Mouse (Mus musculus): Measurements from ENCODE around the gene Tbc1d4. TPM values are rescaled to one million over a fixed set of nuclear protein-coding genes. Genes with fewer than 3 reads are reported as not detected.

Gene Tbc1d4
- polyA plus RNA-seq, 1 experiment from 2014 or later: 8.7 TPM

- no peaks in the 10 kb centered on the region for H3K9me3 ChIP-seq (replicated peaks; ENCODE audit: control insufficient read depth, low read length)
- ATAC-seq (ENCODE audit: insufficient read depth, low FRiP score): no peak
- H3K27ac ChIP-seq (ENCODE audit: low read length): no peak overlapping the region
- H3K4me2 ChIP-seq (ENCODE audit: low read depth, low read length): no peak overlapping the region
- no peak overlapping the region for H3K4me3 ChIP-seq (replicated peaks; ENCODE audit: low read length)
- no peaks in the 10 kb centered on the region for H3K27me3 ChIP-seq (ENCODE audit: control insufficient read depth, insufficient read depth, low read length)
- no peak overlapping the region for H3K9ac ChIP-seq (ENCODE audit: low read length)
- H3K36me3 ChIP-seq (ENCODE audit: control insufficient read depth, insufficient read depth, low read length): no peaks in the 10 kb centered on the region
- WGBS: 86% methylated on average over 11 of the region's 11 CpGs
- H3K4me1 ChIP-seq (ENCODE audit: control insufficient read depth, insufficient read depth, low read length): 0 out of 2 replicates have a peak, but pooled peaks cover 1% of the 10 kb centered on the region
These were observed 81.5 kb downstream of the Tbc1d4 start for GRCm38 (mm10) chr14:101527420-101527996.

DNA sequence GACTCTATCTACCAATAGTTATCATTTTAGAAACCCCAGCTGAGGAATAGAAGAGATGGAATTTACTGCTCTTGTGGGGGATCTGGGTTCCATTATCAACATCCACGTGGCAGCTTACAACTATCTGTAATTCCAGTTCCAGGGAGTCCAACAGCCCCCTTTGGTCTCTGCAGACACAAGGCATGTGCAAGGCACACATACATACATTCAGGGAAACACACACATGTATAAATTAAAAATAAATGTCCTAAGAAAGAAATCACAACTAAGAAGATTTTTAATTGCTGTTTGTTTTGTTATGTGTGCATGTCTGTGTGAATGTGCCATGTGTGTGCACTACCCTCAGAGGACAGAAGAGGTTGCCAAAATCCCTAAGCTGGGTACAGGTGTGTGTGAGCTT, 82.5 kb downstream of the Tbc1d4 start:
- WGBS: 70% methylated on average over 1 of the region's 1 CpGs
- ATAC-seq (ENCODE audit: insufficient read depth, low FRiP score): no peak
- H3K9ac ChIP-seq (ENCODE audit: low read length): no peak overlapping the region
- no peaks in the 10 kb centered on the region for H3K9me3 ChIP-seq (replicated peaks; ENCODE audit: control insufficient read depth, low read length)
- no peaks in the 10 kb centered on the region for H3K4me1 ChIP-seq (ENCODE audit: control insufficient read depth, insufficient read depth, low read length)
- no peaks in the 10 kb centered on the region for H3K36me3 ChIP-seq (ENCODE audit: control insufficient read depth, insufficient read depth, low read length)
- no peak overlapping the region for H3K27ac ChIP-seq (ENCODE audit: low read length)
- H3K27me3 ChIP-seq (ENCODE audit: control insufficient read depth, insufficient read depth, low read length): no peaks in the 10 kb centered on the region
- no peak overlapping the region for H3K4me3 ChIP-seq (replicated peaks; ENCODE audit: low read length)
- no peak overlapping the region for H3K4me2 ChIP-seq (ENCODE audit: low read depth, low read length)

DNA sequence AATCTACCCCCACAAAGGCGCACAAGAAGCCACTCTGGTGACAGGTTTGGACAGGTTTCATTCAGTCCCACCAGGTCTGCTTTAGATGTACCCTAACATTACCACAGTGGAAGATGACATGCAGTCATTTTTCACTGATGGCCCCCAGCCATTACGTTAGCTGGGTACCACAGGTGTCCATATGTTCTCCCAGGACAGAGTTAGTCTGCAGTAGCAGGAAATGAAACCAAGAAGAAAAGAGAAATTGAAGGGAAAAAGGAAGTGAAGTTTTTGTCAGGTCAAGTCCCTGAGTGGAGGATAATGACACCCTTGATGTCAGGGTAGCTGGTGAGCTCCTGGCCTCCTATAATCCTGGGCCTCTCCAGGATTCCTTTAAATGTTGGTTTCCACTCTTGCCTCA, 89.0 kb downstream of the Tbc1d4 start:
- Histone ChIP-seq H3K27me3 (ENCODE audit: control insufficient read depth, insufficient read depth, low read length) (no peaks in the 10 kb centered on the region), H3K27ac (ENCODE audit: low read length) (no peak overlapping the region), H3K9ac (ENCODE audit: low read length) (no peak overlapping the region), H3K4me1 (ENCODE audit: control insufficient read depth, insufficient read depth, low read length) (no peaks in the 10 kb centered on the region), H3K36me3 (ENCODE audit: control insufficient read depth, insufficient read depth, low read length) (no peaks in the 10 kb centered on the region), H3K4me3 (replicated peaks; ENCODE audit: low read length) (no peak overlapping the region), H3K4me2 (ENCODE audit: low read depth, low read length) (no peak overlapping the region), H3K9me3 (replicated peaks; ENCODE audit: control insufficient read depth, low read length) (no peaks in the 10 kb centered on the region)
- no peak for ATAC-seq (ENCODE audit: insufficient read depth, low FRiP score)
- WGBS: 77% methylated on average over 2 of the region's 2 CpGs

GRCm38 (mm10) chr14:101518259-101518658, 90.7 kb downstream of the Tbc1d4 start:
- no peak overlapping the region for H3K27ac ChIP-seq (ENCODE audit: low read length)
- no peak for ATAC-seq (ENCODE audit: insufficient read depth, low FRiP score)
- H3K4me3 ChIP-seq (replicated peaks; ENCODE audit: low read length): no peak overlapping the region
- H3K4me2 ChIP-seq (ENCODE audit: low read depth, low read length): no peak overlapping the region
- no peaks in the 10 kb centered on the region for H3K27me3 ChIP-seq (ENCODE audit: control insufficient read depth, insufficient read depth, low read length)
- no peaks in the 10 kb centered on the region for H3K36me3 ChIP-seq (ENCODE audit: control insufficient read depth, insufficient read depth, low read length)
- no peaks in the 10 kb centered on the region for H3K9me3 ChIP-seq (replicated peaks; ENCODE audit: control insufficient read depth, low read length)
- no peaks in the 10 kb centered on the region for H3K4me1 ChIP-seq (ENCODE audit: control insufficient read depth, insufficient read depth, low read length)
- H3K9ac ChIP-seq (ENCODE audit: low read length): no peak overlapping the region
- 54% methylated on average over 14 of the region's 14 CpGs for WGBS

GRCm38 (mm10) chr14:101517801-101518200, 91.2 kb downstream of the Tbc1d4 start:
- no peaks in the 10 kb centered on the region for H3K27me3 ChIP-seq (ENCODE audit: control insufficient read depth, insufficient read depth, low read length)
- no peaks in the 10 kb centered on the region for H3K4me1 ChIP-seq (ENCODE audit: control insufficient read depth, insufficient read depth, low read length)
- ATAC-seq (ENCODE audit: insufficient read depth, low FRiP score): no peak
- H3K9ac ChIP-seq (ENCODE audit: low read length): no peak overlapping the region
- H3K36me3 ChIP-seq (ENCODE audit: control insufficient read depth, insufficient read depth, low read length): no peaks in the 10 kb centered on the region
- H3K27ac ChIP-seq (ENCODE audit: low read length): no peak overlapping the region
- H3K4me2 ChIP-seq (ENCODE audit: low read depth, low read length): no peak overlapping the region
- H3K4me3 ChIP-seq (replicated peaks; ENCODE audit: low read length): no peak overlapping the region
- H3K9me3 ChIP-seq (replicated peaks; ENCODE audit: control insufficient read depth, low read length): no peaks in the 10 kb centered on the region
- WGBS: 77% methylated on average over 6 of the region's 6 CpGs

GRCm38 (mm10) chr14:101517341-101517740, 91.7 kb downstream of the Tbc1d4 start:
- no peak for ATAC-seq (ENCODE audit: insufficient read depth, low FRiP score)
- no peak overlapping the region for H3K4me3 ChIP-seq (replicated peaks; ENCODE audit: low read length)

GRCm38 (mm10) chr14:101516864-101517263, 92.1 kb downstream of the Tbc1d4 start:
- no peak for ATAC-seq (ENCODE audit: insufficient read depth, low FRiP score)
- no peaks in the 10 kb centered on the region for H3K9me3 ChIP-seq (replicated peaks; ENCODE audit: control insufficient read depth, low read length)
- H3K36me3 ChIP-seq (ENCODE audit: control insufficient read depth, insufficient read depth, low read length): no peaks in the 10 kb centered on the region
- no peaks in the 10 kb centered on the region for H3K27me3 ChIP-seq (ENCODE audit: control insufficient read depth, insufficient read depth, low read length)
- no peak overlapping the region for H3K9ac ChIP-seq (ENCODE audit: low read length)
- H3K27ac ChIP-seq (ENCODE audit: low read length): no peak overlapping the region
- WGBS: 31% methylated on average over 5 of the region's 5 CpGs
- no peak overlapping the region for H3K4me2 ChIP-seq (ENCODE audit: low read depth, low read length)
- no peaks in the 10 kb centered on the region for H3K4me1 ChIP-seq (ENCODE audit: control insufficient read depth, insufficient read depth, low read length)
- no peak overlapping the region for H3K4me3 ChIP-seq (replicated peaks; ENCODE audit: low read length)

More at GRCm38 (mm10) chr14:101517341-101517740, 91.7 kb downstream of the Tbc1d4 start:
- Histone ChIP-seq H3K4me1 (ENCODE audit: control insufficient read depth, insufficient read depth, low read length) (no peaks in the 10 kb centered on the region), H3K4me2 (ENCODE audit: low read depth, low read length) (no peak overlapping the region), H3K9me3 (replicated peaks; ENCODE audit: control insufficient read depth, low read length) (no peaks in the 10 kb centered on the region), H3K27me3 (ENCODE audit: control insufficient read depth, insufficient read depth, low read length) (no peaks in the 10 kb centered on the region), H3K27ac (ENCODE audit: low read length) (no peak overlapping the region), H3K9ac (ENCODE audit: low read length) (no peak overlapping the region), H3K36me3 (ENCODE audit: control insufficient read depth, insufficient read depth, low read length) (no peaks in the 10 kb centered on the region)
- WGBS: 22% methylated on average over 5 of the region's 5 CpGs

DNA sequence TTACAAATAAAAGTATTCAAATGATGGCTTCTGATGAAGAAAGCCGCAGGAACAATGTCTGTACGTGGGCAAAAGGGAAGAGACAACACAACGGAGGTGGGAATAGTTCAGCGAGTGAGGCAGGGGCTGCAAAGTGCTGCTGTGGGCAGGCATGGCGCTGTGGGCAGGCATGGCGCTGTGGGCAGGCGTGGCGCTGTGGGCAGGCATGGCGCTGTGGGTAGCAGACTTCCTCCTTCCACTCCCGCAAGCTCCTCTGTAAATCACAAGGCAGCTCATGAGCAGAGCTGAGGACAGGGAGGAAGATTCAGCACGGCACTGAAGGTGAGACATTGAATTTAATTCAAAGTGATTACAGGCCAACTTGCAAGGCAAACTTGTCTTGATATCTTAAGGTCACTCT, 93.0 kb downstream of the Tbc1d4 start:
- Histone ChIP-seq H3K27ac (ENCODE audit: low read length) (no peak overlapping the region), H3K36me3 (ENCODE audit: control insufficient read depth, insufficient read depth, low read length) (no peaks in the 10 kb centered on the region), H3K9ac (ENCODE audit: low read length) (no peak overlapping the region), H3K9me3 (replicated peaks; ENCODE audit: control insufficient read depth, low read length) (no peaks in the 10 kb centered on the region), H3K4me1 (ENCODE audit: control insufficient read depth, insufficient read depth, low read length) (peaks cover under 1% of the 10 kb centered on the region; the same call in 1 of the 2 replicates), H3K4me3 (replicated peaks; ENCODE audit: low read length) (no peak overlapping the region), H3K27me3 (ENCODE audit: control insufficient read depth, insufficient read depth, low read length) (no peaks in the 10 kb centered on the region), H3K4me2 (ENCODE audit: low read depth, low read length) (no peak overlapping the region)
- 93% methylated on average over 11 of the region's 11 CpGs for WGBS
- ATAC-seq (ENCODE audit: insufficient read depth, low FRiP score): no peak

GRCm38 (mm10) chr14:101515271-101515670, 93.7 kb downstream of the Tbc1d4 start:
- H3K36me3 ChIP-seq (ENCODE audit: control insufficient read depth, insufficient read depth, low read length): no peaks in the 10 kb centered on the region
- no peak overlapping the region for H3K4me3 ChIP-seq (replicated peaks; ENCODE audit: low read length)
- ATAC-seq (ENCODE audit: insufficient read depth, low FRiP score): no peak
- H3K4me2 ChIP-seq (ENCODE audit: low read depth, low read length): no peak overlapping the region
- no peak overlapping the region for H3K9ac ChIP-seq (ENCODE audit: low read length)
- H3K4me1 ChIP-seq (ENCODE audit: control insufficient read depth, insufficient read depth, low read length): peaks cover 3% of the 10 kb centered on the region; the same call in 1 of the 2 replicates
- H3K9me3 ChIP-seq (replicated peaks; ENCODE audit: control insufficient read depth, low read length): no peaks in the 10 kb centered on the region
- H3K27me3 ChIP-seq (ENCODE audit: control insufficient read depth, insufficient read depth, low read length): no peaks in the 10 kb centered on the region
- H3K27ac ChIP-seq (ENCODE audit: low read length): no peak overlapping the region
- 71% methylated on average over 4 of the region's 4 CpGs for WGBS
